Mouse (Mus musculus) forelimb bud, embryonic 11.5 days (tissue): Measurements from ENCODE around the gene P2rx6.
"Not testable (repeated sequence)": the region's sequence is repeated elsewhere in the genome, so short reads cannot be mapped to it uniquely, and the experiment has no call there.

Experiments
- DNase-seq: peaks from one replicate; pipeline ENCODE4 v3.0.0-alpha.2; 2012; ENCODE audit warnings: low read depth, low spot score

P2rx6 gene

DNA sequence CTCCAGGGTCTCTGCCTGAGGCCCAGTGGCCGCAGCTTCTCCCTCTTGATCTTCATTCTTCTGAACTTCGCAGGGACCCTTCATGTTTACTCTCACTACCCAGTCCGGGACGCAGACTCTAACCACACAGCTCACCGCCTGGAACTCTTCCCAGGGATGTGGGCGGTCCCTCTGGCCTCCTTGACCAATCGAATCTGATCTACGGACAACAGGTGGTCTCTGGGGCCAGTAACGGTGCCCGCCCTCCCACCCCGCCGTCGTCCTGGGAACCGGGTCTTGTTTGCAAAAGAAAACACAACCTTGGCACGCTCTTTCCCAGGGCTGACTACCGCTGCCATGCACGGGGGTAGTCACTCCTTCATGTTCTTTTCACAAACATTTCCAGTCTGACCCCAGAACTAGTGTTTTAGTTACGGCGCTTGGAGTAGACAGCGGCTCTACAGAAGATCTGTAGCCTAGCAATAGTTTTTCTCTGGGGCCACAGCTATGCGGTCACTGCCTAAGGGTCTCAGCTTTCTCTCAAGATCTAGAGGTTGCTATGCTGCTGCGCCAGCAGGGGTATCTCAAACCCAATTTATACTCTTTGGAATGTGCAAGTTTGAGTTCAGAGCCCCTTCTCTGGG lies 446 bp upstream of the P2rx6 start, which contains the start of gene Lrrc74b:
Gene Lrrc74b, minus strand, starts transcription at position 120 of the 623 bp plus-strand sequence.
- peak; percentile 83 for DNase-seq

DNA sequence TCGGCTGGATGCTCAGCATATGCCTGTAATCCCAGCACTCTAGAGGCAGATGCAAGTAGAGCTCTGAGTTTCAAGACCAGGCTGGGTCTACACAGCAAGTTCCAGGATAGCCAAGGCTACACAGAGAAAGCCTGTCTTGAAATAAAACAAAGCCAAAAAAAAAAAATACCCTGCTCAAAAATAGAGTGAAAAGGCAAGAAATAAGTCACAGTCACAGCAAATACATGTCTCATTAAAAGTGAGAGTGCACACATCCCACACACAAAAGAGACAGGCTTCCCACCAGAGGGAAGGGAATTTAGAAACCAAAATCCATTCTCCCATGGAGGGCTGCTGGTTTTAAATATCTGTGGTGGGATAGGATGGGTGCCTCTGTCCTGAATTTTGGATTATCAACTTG lies 1.9 kb downstream of the P2rx6 start:
- no peak for DNase-seq

DNA sequence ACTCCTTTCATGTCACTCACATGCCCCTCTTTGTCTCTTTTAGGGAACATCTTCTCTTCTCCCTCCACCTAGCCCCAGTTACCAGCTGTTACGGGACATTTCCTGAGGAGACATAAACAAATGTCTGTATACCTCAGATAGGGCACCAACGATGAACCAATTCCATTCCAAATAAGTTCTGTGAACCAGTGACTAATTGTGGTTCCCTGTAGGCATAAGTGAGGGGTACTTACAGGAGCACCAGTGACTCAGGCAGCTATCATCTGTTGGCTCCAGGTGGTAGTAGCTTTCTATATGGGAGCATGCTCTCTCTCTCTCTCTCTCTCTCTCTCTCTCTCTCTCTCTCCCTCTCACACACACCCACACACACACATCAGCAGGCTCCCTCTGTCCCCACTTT lies 2.5 kb downstream of the P2rx6 start:
- DNase-seq: no peak

DNA sequence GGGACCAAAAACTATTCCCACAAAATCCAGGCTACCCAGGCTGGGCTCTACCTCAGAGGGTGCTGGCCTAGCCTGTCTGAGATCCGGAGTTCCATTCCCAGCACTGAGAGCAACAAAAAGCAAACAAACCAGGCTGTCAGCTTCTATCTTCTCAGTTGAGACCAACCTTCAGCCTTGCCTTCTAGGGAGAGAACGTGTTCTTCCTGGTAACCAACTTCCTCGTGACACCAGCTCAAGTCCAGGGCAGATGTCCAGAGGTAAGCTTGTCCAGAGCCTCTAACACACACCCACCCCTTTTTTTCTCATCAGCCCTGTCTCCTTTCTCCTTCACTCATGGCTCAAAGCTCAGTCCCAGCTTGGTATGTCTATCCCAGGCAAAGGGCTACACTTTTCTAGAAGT lies 3.1 kb downstream of the P2rx6 start:
- DNase-seq: no peak

DNA sequence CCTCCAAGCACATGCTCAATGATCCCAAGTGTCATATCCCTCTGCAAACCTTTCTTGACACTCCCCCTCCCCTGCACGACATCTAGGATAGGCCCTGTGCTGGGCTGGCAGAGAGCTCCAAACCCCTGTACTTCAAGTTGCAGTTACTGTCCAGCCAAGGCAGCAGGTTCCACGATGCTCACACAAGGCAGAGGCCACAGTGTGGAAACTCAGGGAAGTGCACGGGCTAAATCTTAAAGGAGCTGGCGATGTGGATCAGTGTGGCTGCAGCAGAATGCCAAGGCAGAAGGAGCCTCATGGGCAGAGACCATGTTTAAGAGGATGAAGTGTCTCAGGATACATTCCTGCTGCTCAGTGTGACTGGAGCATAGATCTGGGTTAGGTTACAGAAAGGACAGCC lies 4.5 kb downstream of the P2rx6 start:
- DNase-seq: no peak

DNA sequence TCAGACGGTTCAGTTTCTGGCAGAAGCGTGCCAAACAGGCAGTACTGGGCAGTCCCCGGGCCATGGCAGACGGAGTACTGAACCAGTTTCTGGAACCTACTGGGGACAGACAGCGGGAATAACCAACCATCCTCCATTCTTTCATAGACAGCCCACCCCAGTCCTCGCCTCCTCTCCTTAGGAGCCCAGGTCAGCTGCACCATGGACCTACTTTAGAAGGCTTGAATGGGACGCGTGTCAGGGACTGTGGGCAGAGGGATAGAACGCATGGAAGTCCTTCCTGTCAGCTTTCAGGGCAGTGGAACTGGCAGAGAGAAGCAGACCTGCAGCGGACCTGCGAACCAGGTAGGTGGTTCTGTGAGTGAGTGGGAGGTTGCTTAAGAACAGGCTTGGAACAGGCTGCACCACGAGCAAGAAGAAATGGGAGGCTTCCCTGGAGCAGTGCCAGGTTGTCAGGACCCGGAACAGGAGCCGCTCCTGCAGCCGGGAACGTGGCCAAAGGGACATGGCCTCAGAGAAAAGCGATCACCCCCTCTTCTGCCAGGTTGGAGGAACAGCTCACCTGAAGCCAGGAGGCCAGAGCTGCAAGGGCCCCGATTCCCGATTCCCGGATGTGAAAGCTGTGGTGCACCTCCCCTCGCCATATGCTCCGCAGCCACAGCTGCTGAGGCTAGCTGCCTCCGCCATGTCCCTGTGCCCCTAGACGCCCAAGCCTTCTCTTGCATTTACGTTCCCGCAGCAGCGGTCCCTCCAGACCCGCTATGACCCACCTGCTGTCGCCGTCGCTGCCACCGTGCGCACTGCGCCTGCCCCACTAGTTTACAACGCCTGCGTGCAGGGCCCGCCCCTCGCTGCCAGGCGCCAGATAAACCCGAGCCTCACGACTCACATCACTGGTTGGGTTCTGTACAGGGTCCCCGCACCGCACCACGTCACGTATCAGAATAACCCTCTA lies 14.5 kb downstream of the P2rx6 start:
- DNase-seq: no peak

DNA sequence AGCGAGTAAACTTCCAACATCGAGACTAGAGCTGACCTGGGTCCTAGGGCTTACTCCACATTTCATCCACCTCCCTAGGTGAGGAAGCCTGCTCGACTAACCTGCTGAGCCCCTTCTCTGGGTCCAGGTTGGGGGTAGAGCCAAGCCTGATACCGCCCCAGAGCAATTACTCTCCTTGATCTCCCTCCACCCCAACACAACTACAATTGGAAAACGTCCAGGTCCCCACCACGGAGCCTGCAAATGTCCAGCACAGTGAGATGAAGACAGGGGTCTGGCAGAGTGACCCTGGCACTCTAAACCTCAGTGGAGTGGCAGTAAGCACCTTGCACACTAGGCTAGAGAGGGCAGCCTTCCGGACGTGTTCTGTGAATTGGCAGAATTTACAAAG lies 15.1 kb downstream of the P2rx6 start:
- no peak for DNase-seq

DNA sequence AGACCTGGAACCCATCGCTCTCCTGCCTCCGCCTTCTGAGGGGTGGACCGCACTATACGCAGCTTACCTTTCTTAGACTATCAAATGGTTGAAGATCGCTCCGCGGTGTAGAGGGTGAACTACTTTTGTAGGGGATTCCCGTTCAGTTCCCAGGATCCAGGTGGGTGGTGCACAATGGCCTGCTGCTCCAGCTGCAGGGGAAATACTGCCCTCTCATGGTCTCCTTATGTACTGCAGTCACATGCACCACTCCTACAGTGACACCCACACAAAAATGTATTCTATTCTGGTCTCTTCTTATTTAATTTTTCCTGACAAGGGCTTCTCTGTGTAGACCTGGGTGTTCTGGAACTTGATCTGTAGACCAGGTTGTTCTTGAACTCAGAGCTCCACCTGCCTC lies 21.4 kb downstream of the P2rx6 start, which contains the start of gene Slc7a4:
Gene Slc7a4, minus strand, starts transcription at position 151 of the 400 bp plus-strand sequence.
- peak; percentile 44 for DNase-seq

DNA sequence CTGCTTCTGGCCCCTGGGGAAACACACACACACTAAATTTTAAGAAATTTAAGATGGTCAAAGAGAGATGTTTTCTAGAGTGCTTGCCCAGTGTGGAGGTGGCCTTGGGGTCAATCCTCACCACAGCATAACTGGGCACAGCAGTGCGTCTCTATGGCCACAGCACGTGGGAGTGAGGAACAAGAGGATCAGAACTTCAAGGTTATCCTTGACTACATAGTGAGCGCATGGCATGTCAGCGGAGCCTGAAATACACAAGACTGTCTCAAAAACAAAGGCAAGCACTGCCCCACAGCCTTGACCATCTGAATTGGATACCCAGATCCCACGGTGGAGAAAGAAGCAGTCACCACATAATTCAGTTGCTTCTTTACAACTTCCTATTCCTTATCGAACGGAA lies 22.9 kb downstream of the P2rx6 start:
- DNase-seq: no peak

DNA sequence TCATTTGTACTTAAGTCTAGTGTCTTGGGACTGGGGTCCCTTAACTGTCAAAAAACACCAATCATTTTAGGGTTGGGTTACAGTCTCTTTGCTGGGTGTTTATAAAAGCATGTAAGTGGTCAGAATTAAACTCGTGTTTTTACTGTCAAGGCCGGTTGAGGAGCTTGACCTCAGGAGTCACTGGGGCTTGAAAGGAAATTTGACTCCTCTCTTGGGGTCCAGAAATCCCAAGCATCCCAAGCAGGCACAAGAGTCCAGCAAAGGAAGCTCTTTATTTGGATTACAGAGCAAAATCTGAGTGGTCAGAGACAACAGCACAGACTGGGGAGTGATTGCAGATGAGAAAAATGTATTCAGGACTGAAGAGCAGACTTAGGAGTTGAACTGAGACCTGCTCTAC lies 29.0 kb downstream of the P2rx6 start:
- DNase-seq: no peak

DNA sequence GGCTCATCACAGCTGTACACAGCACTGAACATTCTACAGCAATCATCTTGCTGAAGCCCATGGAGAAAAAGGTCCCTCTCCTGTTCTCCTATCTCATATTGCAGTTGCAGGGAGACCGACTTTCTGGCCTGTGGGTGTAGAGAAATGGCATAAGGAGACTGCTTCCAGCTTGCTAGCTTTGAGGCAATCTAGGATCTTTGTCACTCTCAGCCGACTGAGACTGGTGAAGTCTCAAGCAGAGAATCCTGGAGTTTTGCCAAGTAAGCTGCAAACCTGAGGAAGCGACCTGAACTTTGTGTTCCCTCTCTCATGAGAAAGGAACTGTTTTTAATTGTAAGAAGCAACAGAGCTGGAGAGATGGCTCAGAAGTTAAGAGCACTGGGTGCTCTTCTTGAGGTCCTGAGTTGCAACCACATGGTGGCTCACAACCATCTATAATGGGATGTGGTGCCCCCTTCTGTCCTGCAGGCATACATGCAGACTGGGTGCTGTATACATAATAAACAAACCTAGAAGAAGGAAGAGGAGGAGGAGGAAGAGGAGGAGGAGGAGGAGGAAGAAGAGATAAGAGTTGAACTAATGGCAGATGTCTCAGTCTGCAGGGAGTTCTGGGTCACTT lies 39.4 kb downstream of the P2rx6 start:
- DNase-seq: no peak

DNA sequence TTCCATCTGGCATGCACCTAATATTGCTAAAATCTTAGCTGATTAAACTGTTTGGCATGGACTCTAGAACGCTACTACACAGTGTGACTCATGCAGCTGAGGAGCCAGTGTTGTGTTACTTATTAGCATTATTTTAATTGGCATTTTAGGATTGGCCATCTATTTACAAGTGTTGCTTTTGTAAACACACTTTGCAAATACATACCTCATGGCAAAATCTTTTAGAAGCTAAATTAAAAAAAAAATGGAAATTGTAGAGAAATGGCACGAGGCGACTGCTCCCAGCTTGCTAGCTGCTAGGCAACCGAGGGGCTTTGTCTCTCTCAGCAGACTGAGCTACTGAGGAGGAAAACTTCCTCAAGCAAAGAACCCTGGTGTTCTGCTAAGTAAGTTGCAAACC lies 43.3 kb downstream of the P2rx6 start:
- no peak for DNase-seq

DNA sequence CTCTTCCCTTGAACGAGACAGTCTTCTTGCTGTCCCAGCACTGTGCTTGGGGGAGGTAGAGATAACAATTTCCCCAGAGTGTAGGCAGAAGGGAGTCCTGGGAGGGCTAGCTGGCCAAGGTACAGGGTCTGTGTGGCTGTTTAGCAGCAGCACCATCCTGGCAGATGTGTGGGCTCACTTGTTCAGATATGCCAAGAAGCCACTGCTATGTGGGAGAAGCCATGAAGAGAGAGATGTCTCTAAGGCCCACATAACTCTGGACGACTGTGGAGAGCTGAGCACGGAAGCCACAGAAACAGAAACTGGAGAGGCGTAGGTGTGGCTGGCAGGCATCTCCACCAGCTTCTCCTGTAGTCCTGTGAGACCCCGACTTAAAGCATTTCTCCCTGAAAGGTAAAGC lies 44.0 kb downstream of the P2rx6 start:
- DNase-seq: no peak

DNA sequence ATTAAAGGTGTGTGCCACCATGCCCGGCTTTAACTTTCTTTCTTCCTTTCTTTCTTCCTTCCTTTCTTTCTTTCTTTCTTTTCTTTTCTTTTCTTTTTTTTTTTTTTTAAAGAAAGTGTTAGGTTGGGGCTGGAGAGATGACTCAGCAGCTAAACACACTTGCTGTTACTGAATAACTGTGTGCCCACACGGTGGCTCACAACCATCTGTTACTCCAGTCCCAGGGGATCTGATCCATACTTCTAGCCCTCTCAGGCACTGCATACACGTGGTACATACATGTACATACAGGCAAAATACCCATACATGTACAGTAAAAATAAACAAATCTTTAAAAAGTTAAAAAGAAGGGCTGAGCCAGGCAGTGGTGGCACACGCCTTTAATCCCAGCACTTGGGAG lies 49.7 kb downstream of the P2rx6 start:
- no peak for DNase-seq

DNA sequence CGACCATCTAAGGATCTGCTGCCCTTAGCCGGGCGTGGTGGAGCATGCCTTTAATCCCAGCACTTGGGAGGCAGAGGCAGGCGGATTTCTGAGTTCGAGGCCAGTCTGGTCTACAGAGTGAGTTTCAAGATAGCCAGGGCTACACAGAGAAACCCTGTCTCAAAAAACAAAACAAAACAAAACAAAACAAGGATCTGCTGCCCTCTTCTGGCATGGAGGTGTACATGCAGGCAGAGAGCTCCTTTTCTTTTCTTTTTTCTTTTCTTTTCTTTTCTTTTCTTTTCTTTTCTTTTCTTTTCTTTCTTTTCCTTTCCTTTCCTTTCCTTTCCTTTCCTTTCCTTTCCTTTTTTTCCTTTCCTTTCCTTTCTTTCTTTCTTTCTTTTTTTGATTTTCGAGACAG lies 53.1 kb downstream of the P2rx6 start:
- not testable (repeated sequence) for DNase-seq

DNA sequence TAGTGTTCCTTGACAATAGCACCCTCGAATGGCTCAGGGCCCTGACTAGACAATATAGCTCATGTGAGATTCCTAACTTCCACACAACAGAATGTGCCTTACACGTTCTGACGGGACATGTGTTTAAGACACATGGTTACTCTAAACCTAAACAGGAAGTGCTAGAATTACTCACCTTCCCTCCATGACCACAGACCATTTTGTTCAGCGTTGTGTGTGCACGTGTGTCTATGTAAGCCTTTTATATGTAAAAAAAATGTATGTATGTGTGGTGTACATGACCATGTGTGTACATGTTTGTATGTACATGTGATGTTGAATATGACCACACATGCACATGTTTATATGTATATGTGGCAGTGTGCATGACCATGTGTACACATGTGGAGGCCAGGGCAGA lies 54.5 kb downstream of the P2rx6 start:
- no peak for DNase-seq

DNA sequence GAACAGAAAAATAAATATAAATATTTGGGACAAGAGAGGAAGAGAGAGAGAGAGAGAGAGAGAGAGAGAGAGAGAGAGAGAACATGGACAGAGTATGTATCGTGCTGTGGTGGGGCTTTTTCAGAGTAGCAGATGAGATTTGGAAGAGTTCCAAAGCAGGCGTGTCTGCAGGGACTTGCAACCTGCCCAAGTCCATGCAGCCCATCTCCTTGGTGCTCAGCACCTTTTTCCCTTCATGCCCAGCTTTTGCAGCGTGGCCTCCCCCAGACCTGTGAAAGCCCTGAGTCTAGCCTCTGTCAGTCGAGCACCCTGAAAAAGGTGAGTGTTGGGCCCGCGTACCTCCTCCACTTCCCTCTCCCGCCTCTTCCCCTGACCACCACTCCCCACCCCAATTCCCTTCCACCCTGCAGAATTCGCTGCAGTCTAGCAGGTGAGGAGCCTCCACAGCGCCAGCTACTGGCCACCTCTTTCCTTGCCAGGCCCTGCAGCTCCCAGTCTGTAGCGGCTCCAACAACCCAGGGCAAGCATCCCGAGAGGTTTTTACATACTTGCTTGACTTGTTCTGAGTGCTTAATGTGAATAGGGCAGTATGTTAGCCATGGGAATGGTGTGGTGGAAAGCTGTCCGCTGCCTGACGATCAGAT lies 56.4 kb downstream of the P2rx6 start:
- peak; percentile 53 for DNase-seq

DNA sequence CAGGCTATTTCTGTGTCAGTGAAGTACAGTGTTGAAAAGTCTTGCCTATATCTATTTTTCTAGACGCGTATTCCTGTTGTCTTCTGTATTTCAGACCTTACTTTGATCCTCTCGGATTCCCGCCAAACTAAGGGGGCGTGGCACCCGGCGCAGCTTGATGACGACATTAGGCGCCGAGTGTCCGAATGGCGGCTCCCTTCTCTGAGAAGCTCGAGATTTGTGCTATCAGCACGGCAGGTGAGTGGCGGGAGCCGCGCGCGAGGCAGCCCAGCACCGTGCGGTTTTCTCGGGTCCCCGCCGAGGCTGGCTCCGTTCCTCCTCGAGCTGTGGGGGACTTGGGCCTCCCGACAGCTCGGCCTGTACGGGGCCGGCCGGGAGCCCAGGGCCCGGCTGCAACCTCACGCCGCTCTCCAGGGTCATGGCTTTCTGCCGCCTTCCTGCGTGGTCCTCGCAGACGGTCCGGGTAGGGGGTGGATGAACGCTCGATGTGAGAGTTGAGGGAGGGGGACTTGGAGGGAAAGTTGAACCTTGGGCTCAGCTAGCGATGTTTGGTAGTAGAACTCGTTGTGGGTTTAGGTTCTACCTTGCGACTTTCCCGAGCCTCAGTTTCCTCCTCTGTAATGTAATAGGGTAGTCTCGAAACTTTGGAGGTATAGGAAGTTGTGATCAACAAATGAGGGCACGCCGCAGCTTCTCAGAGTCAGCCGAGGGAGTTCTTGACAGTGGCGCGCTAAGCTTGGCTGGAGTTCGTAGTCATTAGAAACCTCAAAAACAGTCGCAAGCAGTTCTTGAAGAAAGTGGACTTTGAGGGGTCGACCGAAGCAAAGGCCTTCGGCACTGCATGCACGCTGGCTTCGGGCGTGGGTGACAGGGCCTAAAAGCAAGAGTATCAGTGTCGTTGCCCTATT lies 57.8 kb downstream of the P2rx6 start, which contains the start of gene Smpd4:
Gene Smpd4, plus strand, starts transcription at position 157 of the 908 bp plus-strand sequence.
- DNase-seq: peak; percentile 92

DNA sequence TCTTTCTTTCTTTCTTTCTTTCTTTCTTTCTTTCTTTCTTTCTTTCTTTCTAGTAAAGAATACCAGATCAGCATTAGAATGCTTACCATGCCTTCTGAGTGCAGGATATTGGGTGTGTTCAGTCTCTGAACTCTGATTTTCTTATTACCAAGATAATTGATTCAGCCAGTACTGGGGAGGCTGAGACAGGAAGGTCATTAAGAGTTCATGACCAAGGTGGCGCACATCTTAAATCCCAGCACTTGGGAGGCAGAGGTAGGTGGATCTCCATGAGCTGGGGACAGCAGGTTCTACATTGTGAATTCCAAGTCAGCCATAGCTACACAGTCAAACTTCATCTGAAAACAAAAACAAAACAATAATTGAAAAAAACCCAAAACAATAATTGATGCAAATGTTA lies 60.3 kb downstream of the P2rx6 start:
- DNase-seq: no peak

DNA sequence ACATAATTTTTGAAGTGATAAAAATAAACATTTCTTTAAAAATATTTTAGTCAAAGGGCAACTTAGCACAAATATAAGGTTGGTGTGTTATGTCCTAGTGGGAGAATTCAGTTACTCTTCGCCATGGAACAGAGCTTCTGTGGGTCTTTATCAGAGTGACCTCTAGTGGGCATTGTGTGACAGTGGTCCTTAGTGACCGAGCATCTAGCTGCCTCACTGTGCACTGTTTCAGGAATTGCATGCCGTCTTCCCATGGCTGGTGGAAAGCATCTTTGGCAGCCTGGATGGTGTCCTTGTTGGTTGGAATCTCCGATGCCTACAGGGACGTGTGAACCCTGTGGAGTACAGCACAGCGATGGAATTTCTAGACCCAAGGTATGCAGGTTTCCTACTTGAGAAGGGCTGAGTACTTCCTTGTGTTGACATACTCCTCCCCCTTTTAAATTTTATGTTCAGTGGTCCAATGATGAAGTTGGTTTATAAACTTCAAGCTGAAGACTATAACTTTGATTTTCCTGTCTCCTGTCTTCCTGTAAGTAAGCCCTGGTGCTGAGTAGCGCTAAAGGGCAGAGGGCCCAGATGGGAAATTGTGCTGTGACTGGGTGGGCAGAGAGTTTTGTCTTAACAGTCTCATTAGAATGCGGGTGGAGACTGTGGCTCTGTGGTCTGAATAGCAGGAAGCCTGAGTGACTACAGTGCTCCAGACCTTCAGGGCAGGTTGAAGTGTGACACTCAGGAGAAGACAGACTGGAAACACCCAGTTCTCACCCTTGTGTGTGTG lies 64.0 kb downstream of the P2rx6 start:
- DNase-seq: peak; percentile 39
